Mouse (Mus musculus) midbrain, embryonic 12.5 days (tissue): Measurements from ENCODE around the gene Adarb1. TPM values are rescaled to one million over a fixed set of nuclear protein-coding genes. Genes with fewer than 3 reads are reported as not detected.
A peak's percentile ranks its signal among the peaks of the same experiment; 100 is the strongest.

Experiments used
- ATAC-seq: fragments of 200-750 bp; cut with Nextera tagmentation; 2 replicates; pipeline ENCODE4 v1.8.0; 2017; ENCODE audit warnings: low read depth, moderate TSS enrichment, moderate library complexity; ENCODE audit not compliant: low FRiP score
- H3K27ac ChIP-seq: fragments of 300-500 bp; sonication (generic); replicated peaks from 2 replicates; pipeline ENCODE4 v1.5.1; 2016; ENCODE audit warnings: mild to moderate bottlenecking
- H3K27me3 ChIP-seq: fragments of 300-500 bp; sonication (generic); 2 replicates; pipeline ENCODE4 v1.6.1; 2016; ENCODE audit warnings: mild to moderate bottlenecking
- H3K36me3 ChIP-seq: fragments of 300-500 bp; sonication (generic); 2 replicates; pipeline ENCODE4 v1.6.1; 2016
- H3K4me1 ChIP-seq: fragments of 300-500 bp; sonication (generic); 2 replicates; pipeline ENCODE4 v1.6.1; 2016
- H3K4me2 ChIP-seq: fragments of 300-500 bp; sonication (generic); replicated peaks from 2 replicates; pipeline ENCODE4 v1.6.1; 2016; ENCODE audit warnings: mild to moderate bottlenecking, moderate library complexity
- H3K4me3 ChIP-seq: fragments of 300-500 bp; sonication (generic); 2 replicates; pipeline ENCODE4 v1.5.1; 2016; ENCODE audit warnings: mild to moderate bottlenecking
- H3K9ac ChIP-seq: fragments of 300-500 bp; sonication (generic); replicated peaks from 2 replicates; pipeline ENCODE4 v1.6.1; 2016; ENCODE audit warnings: mild to moderate bottlenecking, moderate library complexity
- H3K9me3 ChIP-seq: fragments of 300-500 bp; sonication (generic); 2 replicates; pipeline ENCODE4 v1.6.1; 2016; ENCODE audit warnings: mild to moderate bottlenecking
- WGBS: fragments of 180-500 bp; shearing (Covaris S2); methylation state at CpG from one replicate; pipeline ENCODE4 v1.1.7; 2016; 5-methylcytosine and 5-hydroxymethylcytosine counted together
- polyA plus RNA-seq: library from polyadenylated mRNA; unstranded; fragments of >200 nt; fragmentation: Nextera tagmentation; extraction: Ambion mirVana; gene quantifications from 2 replicates; pipeline ENCODE4 v1.2.1, GENCODE M21; 2016

Gene Adarb1
- polyA plus RNA-seq, 1 experiment from 2014 or later, result 9.3 TPM

DNA sequence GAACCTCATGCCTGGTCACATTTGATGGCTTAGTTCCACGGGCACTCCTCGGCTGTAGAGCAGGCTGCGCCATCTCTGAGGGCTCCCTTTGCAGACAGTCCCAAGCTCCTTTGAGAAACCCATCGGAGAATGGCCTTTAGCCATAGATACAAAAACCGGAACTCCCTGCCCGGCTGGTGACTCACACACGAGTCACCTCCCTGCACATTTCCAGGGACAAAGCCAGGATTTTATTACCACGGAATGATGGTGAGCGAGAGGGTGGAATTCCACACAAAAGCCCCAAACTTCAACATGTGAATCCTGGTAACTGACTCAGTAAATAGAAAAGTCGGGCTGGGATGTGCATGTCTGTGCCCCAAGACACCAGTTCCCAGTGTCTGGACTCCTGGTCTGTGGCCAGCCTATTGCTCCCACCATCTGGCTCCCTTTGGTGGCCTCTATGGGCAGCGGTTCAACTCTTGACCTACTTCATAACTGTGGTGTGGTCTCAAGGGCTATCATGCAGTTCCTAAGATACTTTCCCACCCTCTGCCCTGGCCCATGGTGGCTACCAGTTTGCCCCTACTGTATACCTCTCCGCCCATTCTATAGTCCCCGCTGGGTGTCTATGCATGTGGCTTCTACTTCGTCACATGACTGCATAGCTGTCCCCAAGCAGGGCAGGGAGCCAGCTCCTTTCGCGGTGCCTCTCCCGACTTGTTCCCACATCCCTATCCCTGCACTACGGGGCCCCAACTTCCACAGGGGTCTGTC is 166.1 kb downstream of the Adarb1 start:
- peaks cover 10% of the 10 kb centered on the region; the same call in 1 of the 2 replicates for H3K4me1 ChIP-seq
- H3K27me3 ChIP-seq, result peaks cover 3% of the 10 kb centered on the region; the same call in 1 of the 2 replicates
- ATAC-seq, result peak; percentile 35; the same call in 1 of the 2 replicates
- no peak overlapping the region for H3K4me3 ChIP-seq
- no peaks in the 10 kb centered on the region for H3K36me3 ChIP-seq
- 79% methylated on average over 18 of the region's 18 CpGs for WGBS
- H3K27ac ChIP-seq, result no peak overlapping the region
- H3K4me2 ChIP-seq, result no peak overlapping the region
- H3K9ac ChIP-seq, result no peak overlapping the region
- H3K9me3 ChIP-seq, result no peaks in the 10 kb centered on the region

DNA sequence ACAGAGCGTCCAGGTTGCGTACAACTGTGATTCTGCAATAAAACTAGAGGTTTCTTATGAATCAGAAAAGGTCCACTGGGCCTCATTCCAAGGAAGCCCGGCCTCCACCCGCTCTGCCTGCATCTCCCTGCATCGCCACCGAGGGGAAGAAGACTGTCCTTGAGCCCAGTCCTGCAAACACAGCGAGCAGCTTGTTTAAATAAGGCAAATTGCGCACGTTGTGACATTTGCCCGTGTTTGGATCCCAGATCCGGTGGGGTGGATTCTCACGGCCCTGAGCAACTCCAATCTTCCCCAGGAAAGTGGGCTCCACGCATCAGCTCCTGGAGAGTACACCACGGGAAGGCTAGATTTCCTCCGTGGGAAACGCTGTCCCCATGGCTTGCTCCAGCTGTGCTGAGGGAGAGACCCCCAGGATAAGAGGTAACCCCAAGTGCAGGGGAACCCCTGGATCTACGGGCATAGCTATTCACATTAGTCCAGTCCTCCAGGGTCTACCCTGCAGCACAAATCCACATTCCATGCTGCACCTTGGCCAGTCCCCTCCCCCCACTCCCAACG is 166.8 kb downstream of the Adarb1 start:
- no peaks in the 10 kb centered on the region for H3K9me3 ChIP-seq
- no peak overlapping the region for H3K27ac ChIP-seq
- ATAC-seq, result no peak
- H3K4me1 ChIP-seq, result peaks cover 10% of the 10 kb centered on the region; the same call in 1 of the 2 replicates
- H3K4me2 ChIP-seq, result no peak overlapping the region
- H3K27me3 ChIP-seq, result peaks cover 3% of the 10 kb centered on the region; the same call in 1 of the 2 replicates
- WGBS, result 63% methylated on average over 18 of the region's 18 CpGs
- no peak overlapping the region for H3K9ac ChIP-seq
- no peaks in the 10 kb centered on the region for H3K36me3 ChIP-seq
- no peak overlapping the region for H3K4me3 ChIP-seq

DNA sequence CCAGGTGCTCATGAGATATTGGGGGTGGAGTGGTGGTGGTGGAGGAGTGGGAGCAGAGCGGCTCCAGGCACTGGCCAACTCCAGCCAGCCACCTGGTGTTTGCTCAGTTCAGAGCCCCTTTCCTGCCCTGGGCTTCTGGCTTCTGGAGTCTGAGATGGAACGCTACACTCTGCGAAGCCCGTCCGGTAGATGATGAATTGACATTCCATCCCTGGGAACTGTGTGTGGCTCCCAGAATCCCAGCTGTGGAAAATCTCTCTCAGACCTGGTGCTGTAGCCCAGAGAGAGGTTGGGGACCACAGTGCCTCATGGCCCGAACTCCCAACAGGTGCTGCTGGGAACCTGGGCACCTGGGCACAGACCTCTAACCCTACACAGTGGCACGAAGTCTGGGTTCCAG is 170.4 kb downstream of the Adarb1 start:
- Histone ChIP-seq H3K27me3 (peaks cover 3% of the 10 kb centered on the region; the same call in 1 of the 2 replicates), H3K4me3 (no peak overlapping the region), H3K4me2 (no peak overlapping the region), H3K36me3 (no peaks in the 10 kb centered on the region), H3K9me3 (no peaks in the 10 kb centered on the region), H3K4me1 (peaks cover 5% of the 10 kb centered on the region; the same call in 1 of the 2 replicates), H3K27ac (no peak overlapping the region), H3K9ac (no peak overlapping the region)
- ATAC-seq, result no peak
- WGBS, result 86% methylated on average over 7 of the region's 7 CpGs

DNA sequence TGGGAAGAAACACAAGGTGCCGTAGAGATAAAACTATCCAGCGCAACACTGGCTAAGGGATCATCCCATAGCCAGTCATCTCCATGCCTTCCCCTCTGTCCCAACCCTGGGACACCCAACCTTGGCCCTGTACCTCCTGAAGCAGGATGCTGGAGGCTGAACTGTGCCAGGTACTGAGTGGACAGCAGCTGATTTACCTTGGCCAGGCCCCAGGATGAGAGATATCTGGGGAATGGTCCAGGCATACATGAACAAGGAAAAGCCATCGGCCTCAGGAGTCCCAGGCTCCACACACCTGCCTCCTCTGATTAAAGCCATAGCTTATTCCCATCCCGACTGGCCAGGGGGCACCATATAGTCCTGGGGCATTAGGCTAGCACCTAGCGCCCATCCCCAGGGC is 171.0 kb downstream of the Adarb1 start:
- Histone ChIP-seq H3K27ac (no peak overlapping the region), H3K36me3 (no peaks in the 10 kb centered on the region), H3K4me3 (no peak overlapping the region), H3K4me1 (no peaks in the 10 kb centered on the region; the same call in 1 of the 2 replicates), H3K4me2 (no peak overlapping the region), H3K27me3 (peaks cover under 1% of the 10 kb centered on the region; the same call in 1 of the 2 replicates), H3K9me3 (no peaks in the 10 kb centered on the region), H3K9ac (no peak overlapping the region)
- 87% methylated on average over 5 of the region's 5 CpGs for WGBS
- ATAC-seq, result no peak

DNA sequence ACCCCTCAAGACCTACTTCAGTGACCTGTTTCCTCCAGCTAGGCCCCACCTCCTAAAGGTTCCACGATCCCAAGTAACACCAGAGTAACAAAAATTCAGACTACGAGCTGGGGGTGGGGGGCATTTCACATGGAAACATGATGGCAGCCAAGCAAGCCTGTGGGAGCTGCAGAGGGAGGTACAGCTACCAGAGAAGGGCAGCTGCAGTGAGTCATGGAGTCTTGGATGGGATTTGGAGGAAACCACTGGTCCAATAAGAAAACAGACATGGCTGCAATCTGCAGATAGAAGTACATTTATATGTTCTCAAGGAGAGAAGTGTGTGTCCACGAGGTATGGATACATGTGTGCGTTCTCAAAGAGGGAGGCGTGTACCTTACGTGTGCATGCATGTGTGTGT is 173.3 kb downstream of the Adarb1 start:
- H3K27me3 ChIP-seq, result no peaks in the 10 kb centered on the region
- H3K4me2 ChIP-seq, result no peak overlapping the region
- H3K27ac ChIP-seq, result no peak overlapping the region
- no peak overlapping the region for H3K4me3 ChIP-seq
- WGBS, result 91% methylated on average over 6 of the region's 6 CpGs
- no peaks in the 10 kb centered on the region for H3K36me3 ChIP-seq
- ATAC-seq, result no peak
- no peaks in the 10 kb centered on the region for H3K9me3 ChIP-seq
- H3K4me1 ChIP-seq, result no peaks in the 10 kb centered on the region
- no peak overlapping the region for H3K9ac ChIP-seq

DNA sequence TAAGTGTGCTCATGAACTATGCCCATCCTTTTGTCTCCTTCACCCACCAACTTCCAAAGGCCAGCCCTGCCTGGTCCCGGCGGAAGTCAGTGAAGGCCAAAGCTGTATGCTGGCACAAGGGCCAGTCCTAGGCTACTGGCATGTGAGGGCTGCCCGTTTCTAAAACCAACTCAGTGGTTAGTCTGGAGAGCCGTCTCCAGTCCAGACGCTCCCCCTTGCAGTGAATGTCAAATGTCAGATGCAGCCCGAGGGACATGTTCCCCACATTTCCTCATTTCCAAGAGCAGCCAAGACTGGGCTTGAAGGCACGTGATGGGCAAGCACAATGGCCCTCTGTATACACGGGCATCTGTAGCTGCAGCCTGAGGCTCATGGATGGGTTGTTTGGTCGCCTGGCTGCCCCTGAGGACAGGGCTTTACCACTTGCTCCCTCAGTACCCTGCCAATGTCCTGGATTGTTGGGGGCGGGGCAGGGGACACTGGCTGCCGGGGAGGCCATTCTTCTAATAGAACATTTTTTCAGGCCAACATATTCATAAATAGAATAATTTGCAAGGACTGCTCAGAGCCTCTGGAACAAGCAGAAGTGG is 174.4 kb downstream of the Adarb1 start:
- Histone ChIP-seq H3K4me1 (no peaks in the 10 kb centered on the region), H3K36me3 (no peaks in the 10 kb centered on the region), H3K4me2 (no peak overlapping the region), H3K4me3 (no peak overlapping the region), H3K27ac (no peak overlapping the region), H3K9me3 (no peaks in the 10 kb centered on the region), H3K27me3 (no peaks in the 10 kb centered on the region), H3K9ac (no peak overlapping the region)
- 80% methylated on average over 11 of the region's 11 CpGs for WGBS
- ATAC-seq, result no peak

DNA sequence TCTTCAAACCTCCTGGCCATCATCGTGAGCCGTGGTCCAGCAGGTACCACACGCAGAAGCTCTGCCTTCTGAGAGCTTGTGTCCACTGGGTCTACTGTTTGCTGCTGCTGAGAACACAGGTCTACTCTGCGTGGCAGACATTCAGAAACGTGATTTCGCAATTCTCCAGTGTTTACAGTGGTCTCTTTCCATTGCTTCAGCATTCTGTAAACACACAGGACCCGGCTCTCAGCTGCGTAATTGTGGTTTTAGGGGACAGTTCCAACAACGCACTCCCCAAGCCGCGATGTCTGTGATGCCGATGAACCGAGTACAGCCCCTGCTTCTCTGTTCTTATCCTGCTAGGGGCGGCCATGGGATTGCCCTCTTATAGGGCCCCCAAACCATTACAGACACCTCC is 175.2 kb downstream of the Adarb1 start:
- Histone ChIP-seq H3K27ac (no peak overlapping the region), H3K9ac (no peak overlapping the region), H3K27me3 (no peaks in the 10 kb centered on the region), H3K9me3 (no peaks in the 10 kb centered on the region), H3K4me3 (no peak overlapping the region), H3K36me3 (no peaks in the 10 kb centered on the region), H3K4me1 (no peaks in the 10 kb centered on the region), H3K4me2 (no peak overlapping the region)
- 94% methylated on average over 14 of the region's 14 CpGs for WGBS
- no peak for ATAC-seq

DNA sequence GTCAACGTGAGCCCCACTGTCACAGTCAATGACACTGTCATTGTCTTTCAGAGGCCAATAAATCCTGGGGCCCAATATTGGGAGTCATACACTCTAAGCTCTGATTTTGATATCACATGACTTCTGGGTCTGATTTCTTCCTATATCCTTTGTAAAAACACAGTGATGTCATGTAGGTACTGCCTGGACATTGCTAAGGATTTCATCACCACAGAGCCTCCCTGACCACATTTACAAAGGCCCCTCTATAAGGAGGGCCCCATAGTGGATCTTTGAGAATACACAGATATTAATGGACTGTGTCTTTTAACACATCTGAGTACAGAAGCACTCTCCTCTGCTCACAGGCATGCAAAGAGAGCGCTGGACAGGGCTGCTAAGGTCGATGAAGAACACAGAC is 175.7 kb downstream of the Adarb1 start:
- no peaks in the 10 kb centered on the region for H3K4me1 ChIP-seq
- H3K4me3 ChIP-seq, result no peak overlapping the region
- WGBS, result 84% methylated on average over 3 of the region's 3 CpGs
- H3K27me3 ChIP-seq, result no peaks in the 10 kb centered on the region
- no peak for ATAC-seq
- no peak overlapping the region for H3K4me2 ChIP-seq
- H3K36me3 ChIP-seq, result no peaks in the 10 kb centered on the region
- no peak overlapping the region for H3K27ac ChIP-seq
- H3K9ac ChIP-seq, result no peak overlapping the region
- H3K9me3 ChIP-seq, result no peaks in the 10 kb centered on the region

DNA sequence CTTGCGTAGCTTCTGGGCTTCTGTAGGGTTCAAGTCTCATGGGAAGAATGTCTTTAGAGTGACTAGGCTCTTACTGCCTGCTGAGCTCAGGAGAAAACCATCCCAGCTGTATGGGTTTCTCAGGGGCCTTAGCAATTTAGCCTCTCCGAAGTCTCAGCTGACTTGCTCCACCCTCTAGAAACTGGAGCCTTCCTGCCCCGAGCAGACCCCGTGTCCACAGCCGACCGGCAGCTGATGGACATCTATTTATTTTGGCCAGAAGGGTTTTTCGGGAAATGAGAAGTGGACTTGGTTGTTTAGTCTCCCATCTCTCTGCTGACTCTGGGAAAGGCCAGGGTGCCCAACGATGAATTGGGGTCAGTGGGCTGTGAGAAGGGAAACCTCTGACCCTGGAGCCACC is 177.3 kb downstream of the Adarb1 start:
- WGBS, result 82% methylated on average over 8 of the region's 8 CpGs
- H3K9me3 ChIP-seq, result no peaks in the 10 kb centered on the region
- no peak overlapping the region for H3K4me3 ChIP-seq
- no peak overlapping the region for H3K27ac ChIP-seq
- H3K36me3 ChIP-seq, result no peaks in the 10 kb centered on the region
- no peak for ATAC-seq
- no peak overlapping the region for H3K9ac ChIP-seq
- H3K4me2 ChIP-seq, result no peak overlapping the region
- no peaks in the 10 kb centered on the region for H3K4me1 ChIP-seq
- H3K27me3 ChIP-seq, result no peaks in the 10 kb centered on the region

Other genes with a start within 250 kb of the Adarb1 start
- 70.0 and 80.7 TPM in 2 replicates for gene Pofut2, start 159.1 kb downstream of the Adarb1 start, polyA plus RNA-seq
- gene Fam207a, start 97.5 kb upstream of the Adarb1 start, polyA plus RNA-seq, result 46.4 and 46.5 TPM in 2 replicates
- gene Itgb2, start 112.0 kb upstream of the Adarb1 start, polyA plus RNA-seq, result 0.81 and 0.98 TPM in 2 replicates
- gene Pttg1ip, start 163.4 kb upstream of the Adarb1 start, polyA plus RNA-seq, result 62.4 and 69.4 TPM in 2 replicates
- gene Sumo3, start 187.8 kb upstream of the Adarb1 start, polyA plus RNA-seq, result 304 and 325 TPM in 2 replicates
- gene Gm49325, start 187.9 kb upstream of the Adarb1 start, polyA plus RNA-seq, result 7.7 and 19.3 TPM in 2 replicates
- gene Ube2g2, start 204.0 kb upstream of the Adarb1 start, polyA plus RNA-seq, result 83.6 and 84.2 TPM in 2 replicates